Mouse (Mus musculus) ES-E14 (cell line): Measurements from ENCODE around the gene Gm45208.

Experiments used
- HCFC1 ChIP-seq: IDR thresholded peaks from 2 replicates; pipeline ENCODE4 v1.6.1; 2012; ENCODE audit warnings: low read length, inconsistent platforms, borderline replicate concordance; ENCODE audit not compliant: insufficient read depth
- ZC3H11A ChIP-seq: IDR thresholded peaks from 2 replicates; pipeline ENCODE4 v1.6.1; 2012; ENCODE audit warnings: low read depth, mild to moderate bottlenecking, inconsistent platforms, low read length, borderline replicate concordance
- ZNF384 ChIP-seq: IDR thresholded peaks from 2 replicates; pipeline ENCODE4 v1.6.1; 2012; ENCODE audit warnings: low read depth, low read length, inconsistent platforms

- TF ChIP-seq HCFC1 (no peak), ZNF384 (no peak), ZC3H11A (no peak)
These were observed 646 bp downstream of the Gm45208 start for GRCm38 (mm10) chrX:7722691-7723090.
